Mouse (Mus musculus) liver, postnatal 0 days (tissue): ENCODE measurements around the gene Glp1r.

Experiments used
- CTCF ChIP-seq: sonication (generic); IDR thresholded peaks from 2 replicates; pipeline ENCODE4 v1.5.1; 2016; ENCODE audit warnings: antibody characterized with exemption, low read depth
- EP300 ChIP-seq: IDR thresholded peaks from 2 replicates; pipeline ENCODE4 v1.6.1; 2016; ENCODE audit warnings: antibody characterized with exemption, low read depth, mild to moderate bottlenecking

DNA sequence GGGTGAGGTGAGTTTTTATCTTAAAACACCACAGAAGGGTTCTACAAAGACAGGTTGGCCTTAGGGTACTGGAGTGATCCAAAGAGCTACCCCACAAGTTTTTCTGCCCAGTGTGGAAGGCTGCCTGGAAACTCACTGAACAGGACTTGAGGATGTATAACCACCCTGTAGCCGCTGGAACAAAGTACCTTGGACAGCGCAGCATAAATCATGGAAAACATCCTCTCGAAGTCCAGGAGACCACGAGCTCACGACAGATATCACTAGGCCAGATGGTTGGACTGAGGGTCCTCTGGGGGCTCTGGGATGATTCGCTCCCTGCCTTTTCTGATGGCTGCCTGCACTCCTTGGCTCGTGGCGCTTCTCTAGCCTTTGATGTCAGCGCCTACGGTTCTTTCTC, 76.9 kb downstream of the Glp1r start:
- TF ChIP-seq CTCF (no peak), EP300 (no peak)
